Mouse (Mus musculus) lung, postnatal 0 days (tissue): Measurements from ENCODE around the gene Sh3pxd2a.

ENCODE experiments used
- CTCF ChIP-seq: IDR thresholded peaks from 2 replicates; pipeline ENCODE4 v1.5.1; 2016; ENCODE audit warnings: antibody characterized with exemption, mild to moderate bottlenecking
- EP300 ChIP-seq: IDR thresholded peaks from 2 replicates; pipeline ENCODE4 v1.6.1; 2016; ENCODE audit warnings: antibody characterized with exemption, mild to moderate bottlenecking, control low read depth

GRCm38 (mm10) chr19:47222154-47222840 is 241.9 kb downstream of the Sh3pxd2a start:
- no peak for TF ChIP-seq CTCF
- no peak for TF ChIP-seq EP300
